Mouse (Mus musculus) liver, adult 2 months (tissue): ENCODE measurements around the gene Preb.

Experiments
- CTCF ChIP-seq: fragments of 200-500 bp; IDR thresholded peaks from 2 replicates; pipeline ENCODE4 v1.5.1; 2011; ENCODE audit warnings: low read depth, low read length, control low read depth
- POLR2A ChIP-seq: fragments of 200-500 bp; IDR thresholded peaks from 2 replicates; pipeline ENCODE4 v1.6.1; 2011; ENCODE audit warnings: low read length, control low read depth; ENCODE audit not compliant: insufficient read depth; ENCODE audit errors: extremely low read depth

DNA sequence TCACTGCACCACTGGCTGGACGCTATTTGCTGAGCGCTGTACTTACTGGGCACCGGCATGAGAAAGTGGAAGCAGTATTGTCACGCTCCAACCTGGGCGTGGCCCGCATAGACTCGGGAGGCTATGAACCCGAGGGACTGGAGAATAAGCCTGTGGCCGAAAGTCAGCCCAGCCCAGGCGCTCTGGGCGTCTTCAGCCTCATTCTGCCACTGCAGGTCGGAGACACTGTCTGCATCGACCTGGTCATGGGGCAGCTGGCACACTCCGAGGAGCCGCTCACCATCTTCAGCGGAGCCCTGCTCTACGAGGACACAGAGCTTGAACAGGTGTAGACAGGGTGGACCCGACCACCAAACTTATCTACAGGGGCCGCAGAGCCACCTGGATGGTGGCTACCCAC lies 39.5 kb downstream of the Preb start:
- no peak for TF ChIP-seq POLR2A
- no peak for TF ChIP-seq CTCF
